Mouse (Mus musculus) cerebellum, postnatal 4 days (tissue): Measurements from ENCODE around the gene Trap1.
A peak's percentile ranks its signal among the peaks of the same experiment; 100 is the strongest.
"Not testable (repeated sequence)": the region's sequence is repeated elsewhere in the genome, so short reads cannot be mapped to it uniquely, and the experiment has no call there.

Source experiments
- DNase-seq, 2 experiments: peaks; one replicate each; pipeline ENCODE4 v3.0.0; 2022; ENCODE audit warnings: low spot score in 2 of 2, mixed read lengths in 1 of 2

The Trap1 gene

GRCm38 (mm10) chr16:4035575-4035974 is 42.1 kb downstream of the Trap1 start:
- DNase-seq = no peak

GRCm38 (mm10) chr16:4034476-4034875 is 43.2 kb downstream of the Trap1 start:
- DNase-seq = no peak

GRCm38 (mm10) chr16:4033971-4034370 is 43.7 kb downstream of the Trap1 start:
- DNase-seq = no peak

- DNase-seq = no peak
These were observed 45.3 kb downstream of the Trap1 start for GRCm38 (mm10) chr16:4032341-4032748.

- DNase-seq = no peak
These were observed 46.0 kb downstream of the Trap1 start for GRCm38 (mm10) chr16:4031441-4032274.

- DNase-seq = no peak
These were observed 47.1 kb downstream of the Trap1 start for GRCm38 (mm10) chr16:4030501-4030900.

GRCm38 (mm10) chr16:4029371-4029841 is 48.2 kb downstream of the Trap1 start:
- no peak for DNase-seq

- no peak for DNase-seq
These were observed 50.4 kb downstream of the Trap1 start for GRCm38 (mm10) chr16:4027211-4027610.

GRCm38 (mm10) chr16:4026672-4027071 is 51.0 kb downstream of the Trap1 start:
- no peak for DNase-seq

- DNase-seq = no peak
These were observed 54.9 kb downstream of the Trap1 start for GRCm38 (mm10) chr16:4022719-4023118.

- DNase-seq = no peak
These were observed 56.4 kb downstream of the Trap1 start for GRCm38 (mm10) chr16:4021241-4021640.

- DNase-seq = not testable (repeated sequence)
These were observed 60.2 kb downstream of the Trap1 start for GRCm38 (mm10) chr16:4017466-4017865.

- DNase-seq = not testable (repeated sequence)
These were observed 60.8 kb downstream of the Trap1 start for GRCm38 (mm10) chr16:4016786-4017185.

GRCm38 (mm10) chr16:4014040-4014668 is 63.5 kb downstream of the Trap1 start:
- DNase-seq = no peak

GRCm38 (mm10) chr16:4012882-4013570 is 64.6 kb downstream of the Trap1 start:
- DNase-seq = no peak

- peak; percentile 90 to 95 for DNase-seq
These were observed 73.9 kb downstream of the Trap1 start, which contains the start of gene Slx4 for GRCm38 (mm10) chr16:4003489-4004398. Gene Slx4, minus strand, starts transcription at chr16:4003770.
